Mouse (Mus musculus): ENCODE measurements at regions not wholly inside any gene's neighbourhood (a gene's known extent, or its start where the extent isn't known, plus 50 kb on each side); places are given as distances from the start of the nearest gene placed in this dataset.

DNA sequence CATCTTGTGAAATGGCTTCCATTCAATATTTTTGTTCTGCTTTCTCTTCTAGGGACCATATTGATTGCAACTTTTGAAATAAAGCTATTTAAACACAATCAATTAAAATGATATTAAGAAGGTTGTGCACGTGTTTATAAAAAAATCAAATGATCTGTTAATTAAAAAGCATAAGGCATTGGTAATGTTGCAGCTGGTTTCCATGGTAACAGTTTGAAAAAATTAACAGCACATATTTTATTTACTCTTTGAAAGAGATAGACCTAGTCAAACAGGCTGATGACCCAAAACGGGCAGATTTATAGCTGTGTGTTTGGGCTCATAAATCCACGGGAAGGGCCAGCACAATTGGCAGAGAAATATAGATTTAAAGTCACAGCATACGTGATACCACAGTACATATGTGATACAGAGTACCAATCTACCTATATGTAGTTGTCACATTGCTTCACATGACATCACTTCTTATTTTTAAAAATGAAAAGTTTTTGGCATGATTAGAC lies 260.6 kb upstream of the Nrip1 start:
- no peaks in the 10 kb centered on the region for H3K36me3 ChIP-seq
- no peaks in the 10 kb centered on the region for H3K9me3 ChIP-seq

DNA sequence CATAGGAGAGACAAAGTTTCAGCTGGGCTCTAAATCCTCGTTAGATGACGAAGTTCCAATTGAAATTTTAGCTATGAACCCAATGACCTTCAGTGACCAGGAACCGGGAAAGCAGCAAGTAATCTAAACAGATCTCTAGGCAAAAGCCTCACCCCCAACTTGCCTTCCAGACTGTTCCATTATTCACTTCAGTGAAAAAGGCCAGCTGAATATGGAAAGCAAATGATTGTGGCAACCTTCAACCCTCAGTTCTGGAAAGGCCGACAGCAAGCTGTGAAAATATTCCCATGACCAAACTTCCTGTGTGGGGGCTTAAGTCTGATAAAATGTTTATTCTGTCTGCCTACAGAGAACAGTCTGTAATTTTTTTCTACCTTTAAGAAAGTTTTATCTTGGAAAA lies 252.5 kb upstream of the Nrip1 start:
- no peak overlapping the region for H3K9ac ChIP-seq
- peak overlapping the region; percentile 24; the same call in 1 of the 2 replicates for H3K27ac ChIP-seq (replicated peaks)
- no peak overlapping the region for H3K4me2 ChIP-seq
- H3K36me3 ChIP-seq: no peaks in the 10 kb centered on the region
- no peak overlapping the region for H3K4me3 ChIP-seq
- H3K4me1 ChIP-seq: peaks cover 6% of the 10 kb centered on the region
- ATAC-seq (ENCODE audit: extremely low read depth, insufficient number of reproducible peaks, low FRiP score, low TSS enrichment): no peak
- 50% methylated on average over 4 of the region's 4 CpGs for WGBS
- no peaks in the 10 kb centered on the region for H3K9me3 ChIP-seq
- no peaks in the 10 kb centered on the region for H3K27me3 ChIP-seq (replicated peaks)

More for the DNA sequence above, 260.6 kb upstream of the Nrip1 start:
- no peak overlapping the region for H3K4me3 ChIP-seq
- 73% methylated on average over 4 of the region's 4 CpGs for WGBS
- H3K4me2 ChIP-seq: no peak overlapping the region
- H3K27me3 ChIP-seq (replicated peaks): no peaks in the 10 kb centered on the region
- H3K9ac ChIP-seq: no peak overlapping the region
- ATAC-seq (ENCODE audit: extremely low read depth, insufficient number of reproducible peaks, low FRiP score, low TSS enrichment): no peak
- no peaks in the 10 kb centered on the region for H3K4me1 ChIP-seq
- H3K27ac ChIP-seq (replicated peaks): no peak overlapping the region

- Histone ChIP-seq H3K4me1 (peaks cover 6% of the 10 kb centered on the region), H3K9me3 (no peaks in the 10 kb centered on the region), H3K4me2 (peak overlapping the region; percentile 34), H3K27ac (replicated peaks) (no peak overlapping the region; the same call in 1 of the 2 replicates), H3K27me3 (replicated peaks) (no peaks in the 10 kb centered on the region), H3K9ac (no peak overlapping the region), H3K4me3 (no peak overlapping the region), H3K36me3 (no peaks in the 10 kb centered on the region)
- no peak for ATAC-seq (ENCODE audit: extremely low read depth, insufficient number of reproducible peaks, low FRiP score, low TSS enrichment)
- 51% methylated on average over 8 of the region's 8 CpGs for WGBS
These were observed 248.1 kb upstream of the Nrip1 start for GRCm38 (mm10) chr16:76621715-76622114.

DNA sequence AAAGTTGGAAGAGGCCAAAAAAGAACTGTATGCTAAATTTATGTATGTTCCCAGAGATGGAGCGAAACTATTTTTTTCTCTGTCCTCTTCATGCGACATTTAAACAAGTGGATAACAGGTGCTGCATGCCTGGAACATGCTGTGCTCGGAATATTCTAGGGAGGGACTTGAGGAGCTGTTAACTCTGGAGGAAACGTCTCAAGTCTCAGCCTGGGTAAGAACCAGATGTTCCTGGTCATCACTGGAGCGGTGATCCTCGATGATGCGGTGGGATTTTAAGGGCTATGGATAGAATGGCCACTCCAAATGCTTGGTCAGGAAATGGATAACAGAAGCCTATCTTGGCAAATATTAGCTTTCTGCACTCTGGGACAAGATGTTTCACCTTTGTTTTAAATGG lies 244.7 kb upstream of the Nrip1 start:
- Histone ChIP-seq H3K27ac (replicated peaks) (no peak overlapping the region), H3K36me3 (no peaks in the 10 kb centered on the region), H3K27me3 (replicated peaks) (no peaks in the 10 kb centered on the region), H3K9me3 (no peaks in the 10 kb centered on the region), H3K4me1 (peaks cover 6% of the 10 kb centered on the region), H3K9ac (no peak overlapping the region), H3K4me2 (no peak overlapping the region), H3K4me3 (no peak overlapping the region)
- WGBS: 76% methylated on average over 7 of the region's 7 CpGs
- no peak for ATAC-seq (ENCODE audit: extremely low read depth, insufficient number of reproducible peaks, low FRiP score, low TSS enrichment)

- H3K4me2 ChIP-seq: no peak overlapping the region
- H3K4me1 ChIP-seq: no peaks in the 10 kb centered on the region
- H3K27ac ChIP-seq (replicated peaks): no peak overlapping the region
- no peaks in the 10 kb centered on the region for H3K9me3 ChIP-seq
- no peak overlapping the region for H3K9ac ChIP-seq
- no peak overlapping the region for H3K4me3 ChIP-seq
- no peak for ATAC-seq (ENCODE audit: extremely low read depth, insufficient number of reproducible peaks, low FRiP score, low TSS enrichment)
- no peaks in the 10 kb centered on the region for H3K36me3 ChIP-seq
- no peaks in the 10 kb centered on the region for H3K27me3 ChIP-seq (replicated peaks)
These were observed 237.4 kb upstream of the Nrip1 start for GRCm38 (mm10) chr16:76611061-76611460.

GRCm38 (mm10) chr16:76604914-76605313 lies 231.3 kb upstream of the Nrip1 start:
- no peak for ATAC-seq (ENCODE audit: extremely low read depth, insufficient number of reproducible peaks, low FRiP score, low TSS enrichment)
- Histone ChIP-seq H3K27ac (replicated peaks) (no peak overlapping the region), H3K4me1 (peaks cover 15% of the 10 kb centered on the region), H3K4me2 (no peak overlapping the region), H3K27me3 (replicated peaks) (no peaks in the 10 kb centered on the region), H3K9me3 (no peaks in the 10 kb centered on the region), H3K4me3 (no peak overlapping the region), H3K9ac (no peak overlapping the region), H3K36me3 (no peaks in the 10 kb centered on the region)
- 68% methylated on average over 3 of the region's 3 CpGs for WGBS

GRCm38 (mm10) chr16:76603846-76604258 lies 230.2 kb upstream of the Nrip1 start:
- Histone ChIP-seq H3K27me3 (replicated peaks) (no peaks in the 10 kb centered on the region), H3K36me3 (no peaks in the 10 kb centered on the region), H3K9me3 (no peaks in the 10 kb centered on the region), H3K4me3 (no peak overlapping the region), H3K9ac (no peak overlapping the region), H3K4me2 (no peak overlapping the region), H3K27ac (replicated peaks) (no peak overlapping the region), H3K4me1 (peaks cover 15% of the 10 kb centered on the region)
- 59% methylated on average over 6 of the region's 6 CpGs for WGBS
- ATAC-seq (ENCODE audit: extremely low read depth, insufficient number of reproducible peaks, low FRiP score, low TSS enrichment): no peak

GRCm38 (mm10) chr16:76603431-76603830 lies 229.8 kb upstream of the Nrip1 start:
- no peak overlapping the region for H3K4me2 ChIP-seq
- no peaks in the 10 kb centered on the region for H3K36me3 ChIP-seq
- H3K4me3 ChIP-seq: no peak overlapping the region
- H3K27ac ChIP-seq (replicated peaks): no peak overlapping the region
- 69% methylated on average over 1 of the region's 1 CpGs for WGBS
- no peaks in the 10 kb centered on the region for H3K9me3 ChIP-seq
- no peak for ATAC-seq (ENCODE audit: extremely low read depth, insufficient number of reproducible peaks, low FRiP score, low TSS enrichment)
- no peak overlapping the region for H3K9ac ChIP-seq
- H3K4me1 ChIP-seq: peaks cover 15% of the 10 kb centered on the region
- H3K27me3 ChIP-seq (replicated peaks): no peaks in the 10 kb centered on the region

- WGBS: 71% methylated on average over 10 of the region's 10 CpGs
- no peak overlapping the region for H3K9ac ChIP-seq
These were observed 226.5 kb upstream of the Nrip1 start for GRCm38 (mm10) chr16:76600131-76600530.

DNA sequence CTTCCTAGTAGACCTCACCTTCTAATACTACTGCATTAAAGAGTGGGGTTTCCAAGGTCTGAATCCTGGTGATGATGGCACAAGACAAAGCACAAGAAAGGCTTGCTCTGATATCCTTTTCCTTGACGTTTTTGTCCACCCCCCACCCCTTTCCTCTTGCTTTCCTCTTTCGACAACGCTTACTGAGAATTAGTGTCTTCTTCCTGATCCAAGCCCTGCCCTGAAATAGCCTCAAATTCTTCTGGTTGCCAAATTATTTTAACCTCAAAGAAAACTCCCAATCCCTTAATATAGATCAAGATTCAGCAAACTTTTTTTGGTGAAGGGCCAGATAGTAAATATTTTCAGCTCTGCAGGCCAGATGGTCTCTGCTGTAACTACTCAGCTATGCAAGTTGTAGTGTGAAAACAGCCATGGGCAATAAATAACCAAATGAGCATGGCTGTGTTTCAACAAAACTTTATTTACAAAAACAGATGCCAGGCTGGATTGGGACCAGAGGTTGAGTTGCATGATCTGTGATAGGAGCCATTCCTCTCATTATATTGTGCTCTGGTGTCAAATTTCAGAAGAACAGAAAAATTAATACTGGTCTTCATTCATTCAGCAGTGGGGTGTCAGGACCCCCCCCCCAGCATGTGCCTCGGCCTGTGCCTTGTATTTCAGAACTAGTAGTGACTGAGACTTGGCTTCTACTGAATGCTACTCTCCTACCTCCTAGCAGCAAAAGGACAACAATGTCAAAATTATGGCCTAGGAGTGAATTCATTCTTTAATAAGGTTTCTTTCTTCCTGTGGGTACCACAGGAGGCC lies 218.5 kb upstream of the Nrip1 start:
- Histone ChIP-seq H3K36me3 (no peaks in the 10 kb centered on the region), H3K9me3 (no peaks in the 10 kb centered on the region), H3K9ac (no peak overlapping the region), H3K4me3 (no peak overlapping the region), H3K4me2 (no peak overlapping the region), H3K27ac (replicated peaks) (no peak overlapping the region), H3K27me3 (replicated peaks) (no peaks in the 10 kb centered on the region), H3K4me1 (no peaks in the 10 kb centered on the region)
- no peak for ATAC-seq (ENCODE audit: extremely low read depth, insufficient number of reproducible peaks, low FRiP score, low TSS enrichment)
- WGBS: 67% methylated on average over 4 of the region's 4 CpGs

More at GRCm38 (mm10) chr16:76600131-76600530, 226.5 kb upstream of the Nrip1 start:
- no peak overlapping the region for H3K4me3 ChIP-seq
- no peaks in the 10 kb centered on the region for H3K36me3 ChIP-seq
- no peaks in the 10 kb centered on the region for H3K9me3 ChIP-seq
- H3K27ac ChIP-seq (replicated peaks): no peak overlapping the region
- H3K4me2 ChIP-seq: no peak overlapping the region
- ATAC-seq (ENCODE audit: extremely low read depth, insufficient number of reproducible peaks, low FRiP score, low TSS enrichment): no peak
- no peaks in the 10 kb centered on the region for H3K27me3 ChIP-seq (replicated peaks)
- H3K4me1 ChIP-seq: peaks cover 15% of the 10 kb centered on the region

DNA sequence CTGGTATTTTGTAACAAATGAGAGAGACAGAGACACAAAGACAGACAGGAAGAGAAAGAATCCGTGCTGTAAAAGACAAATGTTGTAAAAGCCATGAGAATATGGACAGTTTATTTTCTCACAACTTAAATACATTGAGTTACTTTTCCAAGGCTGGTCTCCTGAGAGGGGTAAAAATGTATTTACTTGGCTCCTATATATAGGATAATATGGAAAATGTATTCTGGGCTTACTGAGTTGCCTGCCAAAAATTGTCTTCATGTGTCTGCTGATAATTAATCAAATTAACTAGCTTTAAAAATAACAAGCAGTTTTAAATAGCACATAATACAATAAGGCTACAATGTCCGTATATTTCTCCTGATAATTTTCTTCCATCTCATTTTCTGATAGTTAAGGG lies 216.2 kb upstream of the Nrip1 start:
- Histone ChIP-seq H3K4me1 (no peaks in the 10 kb centered on the region), H3K4me3 (no peak overlapping the region), H3K27ac (replicated peaks) (no peak overlapping the region), H3K9ac (no peak overlapping the region), H3K36me3 (no peaks in the 10 kb centered on the region), H3K4me2 (no peak overlapping the region), H3K9me3 (no peaks in the 10 kb centered on the region), H3K27me3 (replicated peaks) (no peaks in the 10 kb centered on the region)
- ATAC-seq (ENCODE audit: extremely low read depth, insufficient number of reproducible peaks, low FRiP score, low TSS enrichment): no peak
- WGBS: 59% methylated on average over 2 of the region's 2 CpGs

GRCm38 (mm10) chr16:76577206-76577605 lies 203.6 kb upstream of the Nrip1 start:
- no peaks in the 10 kb centered on the region for H3K27me3 ChIP-seq (replicated peaks)
- 84% methylated on average over 2 of the region's 2 CpGs for WGBS
- no peak overlapping the region for H3K27ac ChIP-seq (replicated peaks)
- no peak overlapping the region for H3K4me3 ChIP-seq
- no peaks in the 10 kb centered on the region for H3K36me3 ChIP-seq
- no peak for ATAC-seq (ENCODE audit: extremely low read depth, insufficient number of reproducible peaks, low FRiP score, low TSS enrichment)
- no peak overlapping the region for H3K9ac ChIP-seq
- H3K9me3 ChIP-seq: peaks cover 2% of the 10 kb centered on the region; the same call in 1 of the 2 replicates
- no peak overlapping the region for H3K4me2 ChIP-seq
- H3K4me1 ChIP-seq: no peaks in the 10 kb centered on the region
